Mouse (Mus musculus) CH12F3 (cell line): ENCODE results near the gene Nrxn3.

Experiments
- in situ Hi-C: fragments of 300-500 bp; cut with MboI; formaldehyde crosslinking; loops from 2 replicates; pipeline ENCODE4 v1.14.3; 2020; ENCODE audit warnings: low sequenced_read_pairs

Nrxn3 gene

GRCm38 (mm10) chr12:89290736-89291574, 568.3 kb downstream of the Nrxn3 start:
- in situ Hi-C loops: no loop called here

- in situ Hi-C loops: no loop called here
Observed at GRCm38 (mm10) chr12:89302011-89302410, 579.3 kb downstream of the Nrxn3 start.

- in situ Hi-C loops: no loop called here
Observed at GRCm38 (mm10) chr12:89310200-89310599, 587.5 kb downstream of the Nrxn3 start.

GRCm38 (mm10) chr12:89312586-89312985, 589.9 kb downstream of the Nrxn3 start:
- in situ Hi-C loops: no loop called here

GRCm38 (mm10) chr12:89325864-89326560, 603.3 kb downstream of the Nrxn3 start:
- in situ Hi-C loops: no loop called here

- in situ Hi-C loops: no loop called here
Observed at GRCm38 (mm10) chr12:89331474-89332263, 609.0 kb downstream of the Nrxn3 start.

GRCm38 (mm10) chr12:89333486-89333885, 610.8 kb downstream of the Nrxn3 start:
- in situ Hi-C loops: no loop called here

- in situ Hi-C loops: no loop called here
Observed at GRCm38 (mm10) chr12:89364850-89365249, 642.2 kb downstream of the Nrxn3 start.

- in situ Hi-C loops: no loop called here
Observed at GRCm38 (mm10) chr12:89369939-89370338, 647.3 kb downstream of the Nrxn3 start.

- in situ Hi-C loops: no loop called here
Observed at GRCm38 (mm10) chr12:89376600-89376999, 653.9 kb downstream of the Nrxn3 start.

GRCm38 (mm10) chr12:89377051-89377643, 654.5 kb downstream of the Nrxn3 start:
- in situ Hi-C loops: no loop called here

- in situ Hi-C loops: no loop called here
Observed at GRCm38 (mm10) chr12:89377687-89378086, 655.0 kb downstream of the Nrxn3 start.

GRCm38 (mm10) chr12:89383254-89383653, 660.6 kb downstream of the Nrxn3 start:
- in situ Hi-C loops: no loop called here

- in situ Hi-C loops: no loop called here
Observed at GRCm38 (mm10) chr12:89395121-89395792, 672.6 kb downstream of the Nrxn3 start.

GRCm38 (mm10) chr12:89436519-89436918, 713.8 kb downstream of the Nrxn3 start:
- in situ Hi-C loops: no loop called here

- in situ Hi-C loops: no loop called here
Observed at GRCm38 (mm10) chr12:89442323-89443038, 719.8 kb downstream of the Nrxn3 start.

- in situ Hi-C loops: no loop called here
Observed at GRCm38 (mm10) chr12:89450667-89451298, 728.1 kb downstream of the Nrxn3 start.

- in situ Hi-C loops: no loop called here
Observed at GRCm38 (mm10) chr12:89470226-89470625, 747.5 kb downstream of the Nrxn3 start.

GRCm38 (mm10) chr12:89471289-89471688, 748.6 kb downstream of the Nrxn3 start:
- in situ Hi-C loops: no loop called here
